8 mouse cellular contexts compared by ENCODE assay signal in genomic region chr6:83794760-83795296, GRCm38 (mm10). TPM values are rescaled to one million over a fixed set of nuclear protein-coding genes. Genes with fewer than 3 reads are reported as not detected.
DNase-seq lines count a peak whose midpoint lies in the region; ATAC-seq and TF ChIP-seq lines count a peak whose summit lies in the region.

Nagk (plus strand) TSS chr6:83794982.

- intact Hi-C loops in heart, postnatal 25 days (cut with DNase I), result loop anchor here (2.0 to 5.0 kb wide), 2 partner anchors 34 to 72 kb away; partner anchors contain the start of gene Zfp638

- H3K9me3 ChIP-seq in forebrain, embryonic 15.5 days, result no peaks in the 10 kb centered on the region

- under 1% methylated on average over 42 of the region's 43 CpGs for WGBS in forebrain, embryonic 15.5 days
- WGBS in lung, adult 2 months, result under 1% methylated on average over 43 of the region's 43 CpGs

- no peaks in the 10 kb centered on the region for H3K27me3 ChIP-seq in forebrain, embryonic 15.5 days

- peak within 1 kb of the TSS; percentile 98 for H3K27ac ChIP-seq in forebrain, embryonic 15.5 days (replicated peaks)

- H3K4me2 ChIP-seq in forebrain, embryonic 15.5 days (replicated peaks), result peak within 1 kb of the TSS; percentile 87

- peak; percentile 98 for DNase-seq in ES-CJ7 (ENCODE audit: low read depth, low spot score)
- peak; percentile 89 for DNase-seq in cerebellum, adult 11 months
- DNase-seq in heart, postnatal 25 days (ENCODE audit: low spot score), result peak; percentile 88
- DNase-seq in layer of hippocampus, adult 18-20 months (ENCODE audit: low spot score in 2 of 2), result peak; percentile 90 to 93
- DNase-seq in lung, adult 2 months, result peak; percentile 92
- DNase-seq in thymus, adult 18-20 months, result peak; percentile 95 to 96

- peak within 1 kb of the TSS; percentile 87 for H3K9ac ChIP-seq in forebrain, embryonic 15.5 days (replicated peaks)

- H3K4me1 ChIP-seq in forebrain, embryonic 15.5 days, result peaks cover 13% of the 10 kb centered on the region
- H3K4me1 ChIP-seq in lung, adult 2 months (ENCODE audit: control insufficient read depth, insufficient read depth, low read length), result no peaks in the 10 kb centered on the region; the same call in 1 of the 2 replicates

- peak; percentile 88 for TF ChIP-seq POLR2A in lung, adult 2 months (IDR thresholded peaks at IDR 0.05; ENCODE audit: borderline replicate concordance, extremely low read depth, low read depth, low read length)

- peak within 1 kb of the TSS; percentile 91 for H3K4me3 ChIP-seq in forebrain, embryonic 15.5 days
- H3K4me3 ChIP-seq in lung, adult 2 months (replicated peaks; ENCODE audit: extremely low read depth, low read depth, low read length), result peak within 1 kb of the TSS; percentile 91

- H3K36me3 ChIP-seq in forebrain, embryonic 15.5 days, result peaks cover 10% of the 10 kb centered on the region; the same call in 1 of the 2 replicates

- ATAC-seq in forebrain, embryonic 15.5 days (replicated peaks), result peak; percentile 94
- peak; percentile 85 for ATAC-seq in neutrophil, adult 5-6 weeks (ENCODE audit: extremely low read depth, insufficient number of reproducible peaks, low FRiP score, poor library complexity, severe bottlenecking)

- no peak for TF ChIP-seq CTCF in lung, adult 2 months (IDR thresholded peaks at IDR 0.05; ENCODE audit: insufficient read depth, low read length)

RNA-seq across cellular contexts. Expression of gene Nagk, which starts in this region (rescaled TPM):
- polyA plus RNA-seq in forebrain, embryonic 15.5 days (2015; fragmentation: Nextera tagmentation; extraction: Ambion mirVana), result 107 and 113 TPM in 2 replicates
- total RNA-seq in heart, postnatal 25 days (2021), result 10 to 100 TPM; 16.7 to 18.0 TPM
- total RNA-seq in layer of hippocampus, adult 18-20 months (2021), result 10 to 100 TPM; 46.1 to 51.0 TPM
- 20.5 and 27.6 TPM in 2 replicates for polyA plus RNA-seq in lung, adult 2 months (2012; rRNA removed)
- 18.2 and 18.4 TPM in 2 replicates for total RNA-seq in neutrophil, adult 5-6 weeks (2017)

Comparison
In these comparisons a context has a peak if more than half of its experiments do, and no peak if none do; other contexts are left out.
1. Peak in every context shown above with its lines: DNase-seq, ATAC-seq, H3K4me3 ChIP-seq and H3K27ac ChIP-seq.